Mouse (Mus musculus): ENCODE measurements around the gene Myt1l. TPM values are rescaled to one million over a fixed set of nuclear protein-coding genes. Genes with fewer than 3 reads are reported as not detected.
A peak's percentile ranks its signal among the peaks of the same experiment; 100 is the strongest.

Gene Myt1l
- polyA plus RNA-seq, 1 experiment from 2014 or later: 12.1 TPM

GRCm38 (mm10) chr12:29712795-29713721 is 184.9 kb downstream of the Myt1l start:
- Histone ChIP-seq H3K27me3 (ENCODE audit: insufficient read depth, poor library complexity, severe bottlenecking) (no peaks in the 10 kb centered on the region), H3K27ac (no peak overlapping the region), H3K9me3 (no peaks in the 10 kb centered on the region), H3K4me1 (replicated peaks) (no peaks in the 10 kb centered on the region), H3K4me3 (no peak overlapping the region), H3K36me3 (no peaks in the 10 kb centered on the region)
- no peak for DNase-seq (ENCODE audit: low spot score)
- WGBS: 85% methylated on average over 15 of the region's 15 CpGs

- WGBS: 82% methylated on average over 17 of the region's 17 CpGs
- no peak overlapping the region for H3K27ac ChIP-seq
- DNase-seq (ENCODE audit: low spot score): no peak
- H3K9me3 ChIP-seq: no peaks in the 10 kb centered on the region
- no peak overlapping the region for H3K4me3 ChIP-seq
- peaks cover 4% of the 10 kb centered on the region for H3K4me1 ChIP-seq (replicated peaks)
- no peaks in the 10 kb centered on the region for H3K27me3 ChIP-seq (ENCODE audit: insufficient read depth, poor library complexity, severe bottlenecking)
- H3K36me3 ChIP-seq: no peaks in the 10 kb centered on the region
These were observed 195.6 kb downstream of the Myt1l start for GRCm38 (mm10) chr12:29723722-29724338.

GRCm38 (mm10) chr12:29728294-29728693 is 200.1 kb downstream of the Myt1l start:
- no peak for DNase-seq (ENCODE audit: low spot score)
- no peaks in the 10 kb centered on the region for H3K36me3 ChIP-seq
- no peak overlapping the region for H3K27ac ChIP-seq
- H3K27me3 ChIP-seq (ENCODE audit: insufficient read depth, poor library complexity, severe bottlenecking): no peaks in the 10 kb centered on the region
- peaks cover 4% of the 10 kb centered on the region for H3K4me1 ChIP-seq (replicated peaks)
- no peaks in the 10 kb centered on the region for H3K9me3 ChIP-seq
- 77% methylated on average over 2 of the region's 2 CpGs for WGBS
- no peak overlapping the region for H3K4me3 ChIP-seq

GRCm38 (mm10) chr12:29740346-29741025 is 212.3 kb downstream of the Myt1l start:
- no peak overlapping the region for H3K4me3 ChIP-seq
- H3K27me3 ChIP-seq (ENCODE audit: insufficient read depth, poor library complexity, severe bottlenecking): no peaks in the 10 kb centered on the region
- peak overlapping the region; percentile 23; the same call in 1 of the 2 replicates for H3K27ac ChIP-seq
- H3K9me3 ChIP-seq: no peaks in the 10 kb centered on the region
- WGBS: 80% methylated on average over 8 of the region's 8 CpGs
- no peaks in the 10 kb centered on the region for H3K36me3 ChIP-seq
- no peak for DNase-seq (ENCODE audit: low spot score)
- no peaks in the 10 kb centered on the region for H3K4me1 ChIP-seq (replicated peaks)

- Histone ChIP-seq H3K4me1 (replicated peaks) (no peaks in the 10 kb centered on the region), H3K4me3 (no peak overlapping the region), H3K27me3 (ENCODE audit: insufficient read depth, poor library complexity, severe bottlenecking) (no peaks in the 10 kb centered on the region), H3K36me3 (no peaks in the 10 kb centered on the region), H3K27ac (no peak overlapping the region), H3K9me3 (no peaks in the 10 kb centered on the region)
- DNase-seq (ENCODE audit: low spot score): no peak
- 90% methylated on average over 6 of the region's 6 CpGs for WGBS
These were observed 213.0 kb downstream of the Myt1l start for GRCm38 (mm10) chr12:29741181-29741580.

GRCm38 (mm10) chr12:29750604-29751128 is 222.5 kb downstream of the Myt1l start:
- no peak overlapping the region for H3K27ac ChIP-seq
- WGBS: 84% methylated on average over 4 of the region's 4 CpGs
- no peak for DNase-seq (ENCODE audit: low spot score)

GRCm38 (mm10) chr12:29755086-29755871 is 227.1 kb downstream of the Myt1l start:
- no peak overlapping the region for H3K4me3 ChIP-seq
- H3K27ac ChIP-seq: no peak overlapping the region
- DNase-seq (ENCODE audit: low spot score): no peak
- H3K9me3 ChIP-seq: no peaks in the 10 kb centered on the region
- H3K36me3 ChIP-seq: no peaks in the 10 kb centered on the region
- H3K27me3 ChIP-seq (ENCODE audit: insufficient read depth, poor library complexity, severe bottlenecking): no peaks in the 10 kb centered on the region
- 92% methylated on average over 5 of the region's 5 CpGs for WGBS
- no peaks in the 10 kb centered on the region for H3K4me1 ChIP-seq (replicated peaks)

More at GRCm38 (mm10) chr12:29750604-29751128, 222.5 kb downstream of the Myt1l start:
- H3K4me3 ChIP-seq: no peak overlapping the region
- H3K9me3 ChIP-seq: no peaks in the 10 kb centered on the region
- no peaks in the 10 kb centered on the region for H3K4me1 ChIP-seq (replicated peaks)
- H3K36me3 ChIP-seq: no peaks in the 10 kb centered on the region
- no peaks in the 10 kb centered on the region for H3K27me3 ChIP-seq (ENCODE audit: insufficient read depth, poor library complexity, severe bottlenecking)

- H3K4me1 ChIP-seq (replicated peaks): no peaks in the 10 kb centered on the region
- no peak for DNase-seq (ENCODE audit: low spot score)
- no peaks in the 10 kb centered on the region for H3K9me3 ChIP-seq
- no peaks in the 10 kb centered on the region for H3K27me3 ChIP-seq (ENCODE audit: insufficient read depth, poor library complexity, severe bottlenecking)
- WGBS: 88% methylated on average over 3 of the region's 3 CpGs
- H3K36me3 ChIP-seq: no peaks in the 10 kb centered on the region
- H3K4me3 ChIP-seq: no peak overlapping the region
- no peak overlapping the region for H3K27ac ChIP-seq
These were observed 227.7 kb downstream of the Myt1l start for GRCm38 (mm10) chr12:29755872-29756265.

- H3K27me3 ChIP-seq (ENCODE audit: insufficient read depth, poor library complexity, severe bottlenecking): no peaks in the 10 kb centered on the region
- no peaks in the 10 kb centered on the region for H3K36me3 ChIP-seq
- H3K4me3 ChIP-seq: no peak overlapping the region
- no peak overlapping the region for H3K27ac ChIP-seq
- no peak for DNase-seq (ENCODE audit: low spot score)
- no peaks in the 10 kb centered on the region for H3K4me1 ChIP-seq (replicated peaks)
- no peaks in the 10 kb centered on the region for H3K9me3 ChIP-seq
- WGBS: 87% methylated on average over 4 of the region's 4 CpGs
These were observed 232.4 kb downstream of the Myt1l start for GRCm38 (mm10) chr12:29760611-29761010.

- no peak for DNase-seq (ENCODE audit: low spot score)
- Histone ChIP-seq H3K4me3 (no peak overlapping the region), H3K4me1 (replicated peaks) (peaks cover 7% of the 10 kb centered on the region), H3K27ac (no peak overlapping the region), H3K27me3 (ENCODE audit: insufficient read depth, poor library complexity, severe bottlenecking) (no peaks in the 10 kb centered on the region), H3K36me3 (no peaks in the 10 kb centered on the region), H3K9me3 (no peaks in the 10 kb centered on the region)
- 90% methylated on average over 1 of the region's 1 CpGs for WGBS
These were observed 238.0 kb downstream of the Myt1l start for GRCm38 (mm10) chr12:29766158-29766557.

- no peak for DNase-seq (ENCODE audit: low spot score)
- Histone ChIP-seq H3K27me3 (ENCODE audit: insufficient read depth, poor library complexity, severe bottlenecking) (no peaks in the 10 kb centered on the region), H3K36me3 (no peaks in the 10 kb centered on the region), H3K4me3 (no peak overlapping the region), H3K9me3 (no peaks in the 10 kb centered on the region), H3K27ac (no peak overlapping the region), H3K4me1 (replicated peaks) (peaks cover 7% of the 10 kb centered on the region)
- WGBS: 71% methylated on average over 3 of the region's 3 CpGs
These were observed 243.6 kb downstream of the Myt1l start for GRCm38 (mm10) chr12:29771791-29772190.

GRCm38 (mm10) chr12:29772401-29772800 is 244.2 kb downstream of the Myt1l start:
- H3K4me1 ChIP-seq (replicated peaks): peaks cover 7% of the 10 kb centered on the region
- no peaks in the 10 kb centered on the region for H3K36me3 ChIP-seq
- no peak overlapping the region for H3K4me3 ChIP-seq
- no peak overlapping the region for H3K27ac ChIP-seq
- no peaks in the 10 kb centered on the region for H3K27me3 ChIP-seq (ENCODE audit: insufficient read depth, poor library complexity, severe bottlenecking)
- DNase-seq (ENCODE audit: low spot score): no peak
- H3K9me3 ChIP-seq: no peaks in the 10 kb centered on the region
